Mouse (Mus musculus): ENCODE data around the gene Rnf212b. TPM values are rescaled to one million over a fixed set of nuclear protein-coding genes. Genes with fewer than 3 reads are reported as not detected.

The Rnf212b gene
- total and polyA plus RNA-seq, 3 experiments = not detected

- DNase-seq (ENCODE audit: extremely low read depth) = peak; percentile 39
- H3K36me3 ChIP-seq (replicated peaks in 1 of 2; ENCODE audit: control insufficient read depth in 1 of 2, insufficient read depth in 1 of 2, low read length in 1 of 2) = no peaks in the 10 kb centered on the region
Measured at GRCm38 (mm10) chr14:54843461-54843860, 29.5 kb downstream of the Rnf212b start.

GRCm38 (mm10) chr14:54855726-54856125, 41.8 kb downstream of the Rnf212b start:
- no peak overlapping the region for H3K4me2 ChIP-seq (ENCODE audit: insufficient read depth, low read depth, poor library complexity, severe bottlenecking)
- H3K4me3 ChIP-seq (replicated peaks in 1 of 3; ENCODE audit: low read depth in 2 of 3, low read length in 2 of 3, poor library complexity in 1 of 3) = no peak overlapping the region
- no peak overlapping the region for H3K9ac ChIP-seq (ENCODE audit: insufficient read depth, low read depth)
- H3K36me3 ChIP-seq (replicated peaks in 1 of 2; ENCODE audit: control insufficient read depth in 1 of 2, insufficient read depth in 1 of 2, low read length in 1 of 2) = peaks cover 0 to 11% of the 10 kb centered on the region in 2 experiments
- dilution Hi-C loops (cut with MboI; ENCODE audit: extremely low pct_ligation_motif_present, extremely low pct_unique_long_range_greater_than_20kb, low sequenced_read_pairs) = no loop called here
- no peak for TF ChIP-seq MEF2A (IDR thresholded peaks at IDR 0.05; ENCODE audit: borderline replicate concordance, low read depth, low read length)
- TF ChIP-seq MXI1 (IDR thresholded peaks at IDR 0.05; ENCODE audit: low read depth, low read length) = no peak
- no peak for TF ChIP-seq SIN3A (IDR thresholded peaks at IDR 0.05; ENCODE audit: low read length)
- TF ChIP-seq POLR2AphosphoS2 (IDR thresholded peaks at IDR 0.05; ENCODE audit: low read depth, low read length) = no peak
- TF ChIP-seq CHD1 (IDR thresholded peaks at IDR 0.05; ENCODE audit: low read depth, low read length) = no peak
- TF ChIP-seq KAT2A (IDR thresholded peaks at IDR 0.05; ENCODE audit: insufficient replicate concordance, low read length) = no peak
- TF ChIP-seq E2F4 (IDR thresholded peaks at IDR 0.05; ENCODE audit: insufficient replicate concordance, low read depth, low read length) = no peak
- no peak for TF ChIP-seq ZKSCAN1 (IDR thresholded peaks at IDR 0.05; ENCODE audit: borderline replicate concordance, low read depth, low read length)
- peaks cover 0 to 8% of the 10 kb centered on the region in 2 experiments; a peak in 2 of 4 replicates for H3K4me1 ChIP-seq (ENCODE audit: control insufficient read depth in 1 of 2, insufficient read depth in 2 of 2)
- no peaks in the 10 kb centered on the region for H3K9me3 ChIP-seq (replicated peaks; ENCODE audit: low read length)
- H3K27me3 ChIP-seq (replicated peaks) = no peaks in the 10 kb centered on the region
- DNase-seq (ENCODE audit: extremely low read depth) = no peak
- no peak overlapping the region for H3K27ac ChIP-seq (ENCODE audit: insufficient read depth, low read depth)
- no peaks in the 10 kb centered on the region for H3K79me2 ChIP-seq (replicated peaks; ENCODE audit: control insufficient read depth, extremely low read depth, insufficient read depth, poor library complexity, severe bottlenecking)
- in situ Hi-C loops (cut with MboI; ENCODE audit: low pct_ligation_motif_present, low pct_unique_long_range_greater_than_20kb, low sequenced_read_pairs) = loop anchor here (10.0 kb wide), 1 partner anchor 159 kb away; the partner anchor contains the start of gene Ngdn

More at GRCm38 (mm10) chr14:54843461-54843860, 29.5 kb downstream of the Rnf212b start:
- dilution Hi-C loops (cut with MboI; ENCODE audit: extremely low pct_ligation_motif_present, extremely low pct_unique_long_range_greater_than_20kb, low sequenced_read_pairs) (no loop called here), in situ Hi-C loops (cut with MboI; ENCODE audit: low pct_ligation_motif_present, low pct_unique_long_range_greater_than_20kb, low sequenced_read_pairs) (no loop called here)
- Histone ChIP-seq H3K9me3 (replicated peaks; ENCODE audit: low read length) (no peaks in the 10 kb centered on the region), H3K4me1 (ENCODE audit: control insufficient read depth in 1 of 2, insufficient read depth in 2 of 2) (peaks cover 0 to 7% of the 10 kb centered on the region in 2 experiments; a peak in 1 of 4 replicates), H3K79me2 (replicated peaks; ENCODE audit: control insufficient read depth, extremely low read depth, insufficient read depth, poor library complexity, severe bottlenecking) (no peaks in the 10 kb centered on the region), H3K4me2 (ENCODE audit: insufficient read depth, low read depth, poor library complexity, severe bottlenecking) (peak overlapping the region; percentile 62), H3K4me3 (replicated peaks in 1 of 3; ENCODE audit: low read depth in 2 of 3, low read length in 2 of 3, poor library complexity in 1 of 3) (no peak overlapping the region), H3K27me3 (replicated peaks) (no peaks in the 10 kb centered on the region), H3K27ac (ENCODE audit: insufficient read depth, low read depth) (no peak overlapping the region), H3K9ac (ENCODE audit: insufficient read depth, low read depth) (no peak overlapping the region)
- TF ChIP-seq JUND (conservative IDR thresholded peaks at IDR 0.05; ENCODE audit: low read depth, low read length) (no peak), ZMIZ1 (IDR thresholded peaks at IDR 0.05; ENCODE audit: low read depth, low read length) (no peak), MAX (IDR thresholded peaks at IDR 0.05; ENCODE audit: low read length) (no peak), PAX5 (IDR thresholded peaks at IDR 0.05; ENCODE audit: low read length) (no peak), CHD2 (IDR thresholded peaks at IDR 0.05; ENCODE audit: low read length) (no peak), JUN (IDR thresholded peaks at IDR 0.05; ENCODE audit: insufficient read depth, low read depth, low read length) (no peak), NRF1 (IDR thresholded peaks at IDR 0.05; ENCODE audit: low read depth, low read length) (no peak), GABPA (IDR thresholded peaks at IDR 0.05; ENCODE audit: insufficient replicate concordance, low read depth, low read length) (no peak), SMC3 (IDR thresholded peaks at IDR 0.05; ENCODE audit: low read depth, low read length) (peak; percentile 54), RAD21 (IDR thresholded peaks at IDR 0.05; ENCODE audit: low read depth, low read length) (peak; percentile 75), IRF4 (IDR thresholded peaks at IDR 0.05; ENCODE audit: low read depth, low read length) (no peak), CTCF (conservative IDR thresholded peaks at IDR 0.05 in 1 of 2, IDR thresholded peaks at IDR 0.05 in 1 of 2; ENCODE audit: low read depth in 2 of 2, low read length in 2 of 2) (peak; percentile 20 to 73; a peak in 3 of 4 replicates), ZNF384 (IDR thresholded peaks at IDR 0.05; ENCODE audit: low read depth, low read length) (no peak), POLR2AphosphoS2 (IDR thresholded peaks at IDR 0.05; ENCODE audit: low read depth, low read length) (no peak), ETS1 (conservative IDR thresholded peaks at IDR 0.05; ENCODE audit: low read depth, low read length) (no peak)

Data from CH12.LX (cell line).